Mouse (Mus musculus) liver, adult 2 months (tissue): ENCODE results near the gene Golga4. TPM values are rescaled to one million over a fixed set of nuclear protein-coding genes. Genes with fewer than 3 reads are reported as not detected.
A peak's percentile ranks its signal among the peaks of the same experiment; 100 is the strongest.

Experiments used
- DNase-seq: peaks from one replicate; pipeline ENCODE4 v3.0.0-alpha.2; 2011; ENCODE audit warnings: low read depth, low spot score; ENCODE audit errors: extremely low read depth
- H3K27ac ChIP-seq: fragments of 200-500 bp; replicated peaks from 2 replicates; pipeline ENCODE4 v1.5.1; 2012; ENCODE audit warnings: low read depth, mild to moderate bottlenecking, control low read depth, inconsistent platforms, low read length; ENCODE audit not compliant: insufficient read depth
- H3K27me3 ChIP-seq: fragments of 200-500 bp; 2 replicates; pipeline ENCODE4 v1.6.1; 2012; ENCODE audit warnings: mild to moderate bottlenecking, moderate library complexity, low read length, inconsistent platforms; ENCODE audit not compliant: control insufficient read depth, insufficient read depth
- H3K36me3 ChIP-seq: fragments of 200-500 bp; 2 replicates; pipeline ENCODE4 v1.6.1; 2012; ENCODE audit warnings: low read length, inconsistent platforms; ENCODE audit not compliant: control insufficient read depth, insufficient read depth
- H3K4me1 ChIP-seq: fragments of 200-500 bp; 2 replicates; pipeline ENCODE4 v1.6.1; 2011; ENCODE audit warnings: low read length; ENCODE audit not compliant: control insufficient read depth, insufficient read depth
- H3K4me3 ChIP-seq: fragments of 200-500 bp; 2 replicates; pipeline ENCODE4 v1.5.1; 2011; ENCODE audit warnings: low read depth, mild to moderate bottlenecking, control low read depth, low read length, moderate library complexity; ENCODE audit not compliant: insufficient read depth
- H3K79me2 ChIP-seq: fragments of 200-500 bp; 2 replicates; pipeline ENCODE4 v1.6.1; 2012; ENCODE audit warnings: inconsistent platforms, mild to moderate bottlenecking, low read length, moderate library complexity; ENCODE audit not compliant: control insufficient read depth, insufficient read depth
- H3K9ac ChIP-seq: fragments of 200-500 bp; 2 replicates; pipeline ENCODE4 v1.6.1; 2012; ENCODE audit warnings: low read depth, mild to moderate bottlenecking, control low read depth, inconsistent platforms, low read length
- CTCF ChIP-seq: fragments of 200-500 bp; IDR thresholded peaks from 2 replicates; pipeline ENCODE4 v1.5.1; 2011; ENCODE audit warnings: low read depth, low read length, control low read depth
- POLR2A ChIP-seq: fragments of 200-500 bp; IDR thresholded peaks from 2 replicates; pipeline ENCODE4 v1.6.1; 2011; ENCODE audit warnings: low read length, control low read depth; ENCODE audit not compliant: insufficient read depth; ENCODE audit errors: extremely low read depth
- WGBS: fragments of 180-500 bp; shearing (Covaris S2); methylation state at CpG from one replicate; pipeline ENCODE4 v1.1.7; 2018; 5-methylcytosine and 5-hydroxymethylcytosine counted together
- polyA plus RNA-seq: library from polyadenylated mRNA; depleted of rRNA; stranded (reverse); fragments of >200 nt; gene quantifications from 2 replicates; pipeline ENCODE4 v1.2.3, GENCODE M21; 2012
- total RNA-seq: library from RNA; depleted of rRNA; stranded (reverse); fragments of >200 nt; gene quantifications from 2 replicates; pipeline ENCODE4 v1.2.3, GENCODE M21; 2014

Golga4 gene
- total and polyA plus RNA-seq, 2 experiments = 9.0 to 47.3 TPM

DNA sequence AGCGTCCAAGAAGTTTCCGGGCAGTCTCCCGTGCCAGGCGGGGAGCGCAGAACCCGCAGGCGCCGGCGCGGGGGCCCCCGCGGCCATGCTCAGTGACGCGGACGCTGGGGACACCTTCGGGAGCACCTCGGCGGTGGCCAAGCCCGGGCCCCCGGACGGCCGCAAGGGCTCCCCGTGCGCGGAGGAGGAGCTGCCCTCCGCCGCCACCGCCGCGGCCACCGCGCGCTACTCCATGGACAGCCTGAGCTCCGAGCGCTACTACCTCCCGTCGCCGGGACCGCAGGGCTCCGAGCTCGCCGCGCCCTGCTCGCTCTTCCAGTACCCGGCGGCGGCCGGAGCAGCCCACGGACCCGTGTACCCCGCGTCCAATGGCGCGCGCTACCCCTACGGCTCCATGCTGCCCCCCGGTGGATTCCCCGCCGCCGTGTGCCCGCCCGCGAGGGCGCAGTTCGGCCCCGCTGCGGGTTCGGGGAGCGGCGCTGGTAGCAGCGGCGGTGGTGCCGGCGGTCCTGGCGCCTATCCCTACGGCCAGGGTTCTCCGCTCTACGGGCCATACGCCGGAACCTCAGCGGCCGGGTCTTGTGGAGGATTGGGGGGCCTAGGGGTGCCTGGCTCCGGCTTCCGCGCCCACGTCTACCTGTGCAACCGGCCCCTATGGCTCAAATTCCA, 27.1 kb upstream of the Golga4 start:
- WGBS = 2% methylated on average over 85 of the region's 87 CpGs

DNA sequence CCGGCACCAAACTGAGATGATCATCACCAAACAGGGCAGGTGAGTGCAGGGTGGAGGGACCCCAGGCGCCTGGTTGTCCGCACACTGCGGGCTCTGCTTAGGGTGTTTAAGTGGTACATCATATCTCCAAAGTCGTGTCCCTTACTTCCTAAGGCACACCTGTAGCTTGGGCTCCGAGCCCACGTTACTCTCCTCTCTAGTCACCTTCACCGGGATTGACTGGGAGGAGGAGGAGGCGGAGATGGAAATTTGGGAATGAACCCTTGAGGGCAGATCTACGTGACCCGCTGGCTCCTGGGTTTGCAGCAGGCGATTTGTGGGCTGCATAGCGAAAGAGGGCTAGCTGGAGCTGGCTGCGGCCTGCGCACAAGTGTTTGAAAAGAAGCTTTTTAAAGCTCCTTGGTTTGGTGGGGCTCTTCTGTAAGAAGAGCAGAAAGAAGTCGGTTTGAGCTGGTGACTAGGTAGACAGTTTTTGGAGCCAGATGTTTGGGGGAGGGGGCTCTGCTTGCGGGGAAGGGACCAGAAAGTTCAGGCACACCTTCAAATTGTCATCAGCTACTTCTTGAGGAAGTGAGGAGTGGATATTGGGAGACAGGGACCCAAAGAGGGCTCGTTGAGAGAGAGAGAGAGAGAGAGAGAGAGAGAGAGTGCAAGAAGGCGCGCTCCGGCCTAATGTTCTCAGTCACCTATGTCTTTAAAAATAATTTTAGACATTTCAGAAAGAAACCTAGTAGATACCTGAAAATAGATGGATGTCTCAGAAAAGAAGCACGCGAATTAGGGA, 26.4 kb upstream of the Golga4 start:
- Histone ChIP-seq H3K9ac (no peak overlapping the region), H3K79me2 (no peaks in the 10 kb centered on the region), H3K27me3 (peaks cover 24% of the 10 kb centered on the region), H3K4me3 (no peak overlapping the region), H3K27ac (no peak overlapping the region), H3K4me1 (no peaks in the 10 kb centered on the region; the same call in 1 of the 2 replicates), H3K36me3 (no peaks in the 10 kb centered on the region)
- DNase-seq = no peak
- TF ChIP-seq POLR2A (no peak), CTCF (no peak)
- WGBS = 19% methylated on average over 23 of the region's 23 CpGs

More for the DNA sequence above, 27.1 kb upstream of the Golga4 start:
- no peak overlapping the region for H3K27ac ChIP-seq
- H3K4me1 ChIP-seq = no peaks in the 10 kb centered on the region; the same call in 1 of the 2 replicates
- H3K36me3 ChIP-seq = no peaks in the 10 kb centered on the region
- H3K9ac ChIP-seq = no peak overlapping the region
- H3K4me3 ChIP-seq = peak overlapping the region; percentile 33; the same call in 1 of the 2 replicates
- peaks cover 26% of the 10 kb centered on the region for H3K27me3 ChIP-seq
- TF ChIP-seq CTCF (peak; percentile 21; the same call in 1 of the 2 replicates), POLR2A (no peak)
- no peaks in the 10 kb centered on the region for H3K79me2 ChIP-seq
- no peak for DNase-seq

DNA sequence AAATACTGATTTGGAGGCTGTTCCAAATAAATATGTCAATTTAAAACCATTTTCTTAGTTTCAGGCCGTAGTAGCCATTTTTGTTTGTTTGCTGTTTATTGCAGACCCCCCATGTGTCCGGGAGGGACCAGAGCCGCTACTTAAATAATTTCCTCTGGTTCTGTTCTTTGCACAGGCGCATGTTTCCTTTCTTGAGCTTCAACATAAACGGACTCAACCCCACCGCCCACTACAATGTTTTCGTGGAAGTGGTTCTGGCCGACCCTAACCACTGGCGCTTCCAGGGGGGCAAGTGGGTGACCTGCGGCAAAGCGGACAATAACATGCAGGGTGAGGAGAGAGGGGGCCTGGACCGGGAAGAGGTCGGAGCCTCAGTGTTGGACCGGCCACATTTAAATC, 25.8 kb upstream of the Golga4 start:
- Histone ChIP-seq H3K36me3 (no peaks in the 10 kb centered on the region), H3K4me1 (no peaks in the 10 kb centered on the region; the same call in 1 of the 2 replicates), H3K27me3 (peaks cover 24% of the 10 kb centered on the region), H3K79me2 (no peaks in the 10 kb centered on the region), H3K4me3 (no peak overlapping the region), H3K27ac (no peak overlapping the region), H3K9ac (no peak overlapping the region)
- no peak for TF ChIP-seq CTCF
- no peak for TF ChIP-seq POLR2A
- 20% methylated on average over 14 of the region's 14 CpGs for WGBS
- no peak for DNase-seq

DNA sequence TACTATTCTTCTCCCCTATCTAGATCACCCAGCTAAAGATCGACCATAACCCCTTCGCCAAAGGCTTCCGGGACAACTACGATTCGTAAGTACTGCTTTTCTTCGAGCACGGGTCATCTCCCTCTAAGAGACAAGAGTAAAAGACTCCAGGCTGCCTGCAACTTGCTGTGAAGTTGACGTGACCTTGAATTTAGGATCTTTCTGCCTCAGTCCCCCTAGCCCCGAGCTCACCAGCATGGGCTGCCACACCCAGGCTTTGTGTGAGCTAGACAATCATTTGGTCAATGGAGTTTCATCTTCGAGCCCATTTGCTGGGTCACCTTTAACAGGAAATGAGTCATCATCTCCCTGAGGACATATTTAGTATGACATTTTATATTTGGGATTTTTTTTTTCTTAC, 23.9 kb upstream of the Golga4 start:
- no peaks in the 10 kb centered on the region for H3K36me3 ChIP-seq
- no peak overlapping the region for H3K27ac ChIP-seq
- WGBS = 78% methylated on average over 10 of the region's 10 CpGs
- no peak overlapping the region for H3K9ac ChIP-seq
- TF ChIP-seq CTCF = no peak
- no peak for TF ChIP-seq POLR2A
- H3K4me1 ChIP-seq = no peaks in the 10 kb centered on the region; the same call in 1 of the 2 replicates
- no peak overlapping the region for H3K4me3 ChIP-seq
- H3K27me3 ChIP-seq = peaks cover 26% of the 10 kb centered on the region
- no peak for DNase-seq
- no peaks in the 10 kb centered on the region for H3K79me2 ChIP-seq

DNA sequence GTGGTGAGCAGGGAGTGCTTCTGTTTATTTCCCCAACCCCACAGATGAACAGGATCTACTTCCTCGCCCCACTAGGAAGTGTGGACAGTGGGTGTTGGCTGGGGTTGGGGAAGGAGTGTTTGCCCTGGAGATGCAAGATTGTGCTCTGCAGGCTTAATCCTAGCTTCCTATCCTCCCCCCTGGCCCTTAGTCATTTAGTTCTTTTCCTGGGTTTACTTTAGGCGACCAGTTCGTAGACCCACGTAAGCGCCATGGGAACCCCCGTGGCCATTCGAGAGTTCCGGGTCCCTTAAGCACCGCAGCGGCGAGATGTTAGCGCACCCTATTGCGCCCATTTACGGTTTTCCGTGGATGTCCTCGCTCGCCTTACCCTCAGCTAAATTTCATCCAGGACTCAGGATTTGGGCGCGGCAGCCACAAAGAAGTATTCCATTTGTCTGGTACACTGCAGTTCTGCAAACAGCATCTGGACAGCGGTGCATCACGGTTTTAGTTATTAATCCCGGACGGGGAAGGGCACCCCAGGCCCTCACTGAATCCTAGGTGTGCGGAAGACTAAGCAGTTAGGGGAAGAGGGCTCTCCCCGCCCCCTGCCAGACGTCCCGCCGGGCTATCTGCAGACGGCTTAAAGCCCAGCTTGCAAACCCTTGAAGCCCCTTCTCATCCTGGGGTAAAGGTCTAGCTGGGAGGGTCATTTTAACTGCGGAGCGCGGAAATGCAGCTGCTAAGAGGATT, 19.5 kb upstream of the Golga4 start:
- Histone ChIP-seq H3K79me2 (no peaks in the 10 kb centered on the region), H3K27ac (no peak overlapping the region), H3K4me1 (peaks cover 11% of the 10 kb centered on the region), H3K4me3 (no peak overlapping the region), H3K36me3 (no peaks in the 10 kb centered on the region), H3K9ac (no peak overlapping the region), H3K27me3 (peaks cover 14% of the 10 kb centered on the region; the same call in 1 of the 2 replicates)
- TF ChIP-seq CTCF (no peak), POLR2A (no peak)
- WGBS = 8% methylated on average over 32 of the region's 32 CpGs
- DNase-seq = no peak
